Comparison of ENCODE assay signal across 18 mouse cellular contexts in genomic region chr4:133884888-133885287, GRCm38 (mm10). TPM values are rescaled to one million over a fixed set of nuclear protein-coding genes. Genes with fewer than 3 reads are reported as not detected.
DNase-seq lines count a peak whose midpoint lies in the region; ATAC-seq lines count a peak whose summit lies in the region.
"Had no signal": no experiment of that assay in that cellular context is flagged by ENCODE, and none has a peak within 500 bp of the region (broad histone marks: within the 10 kb centered on the region; RNA-seq: fewer than 3 reads in every experiment).

No protein-coding gene starts in this region.

- no peaks in the 10 kb centered on the region for H3K27me3 ChIP-seq in stomach, embryonic 15.5 days (replicated peaks)
- H3K27me3 ChIP-seq in kidney, embryonic 14.5 days (ENCODE audit: control insufficient read depth, insufficient read depth, low read length) = no peaks in the 10 kb centered on the region
- H3K27me3 ChIP-seq in forebrain, embryonic 11.5 days (ENCODE audit: control insufficient read depth, insufficient read depth, low read length) = no peaks in the 10 kb centered on the region
- H3K27me3 ChIP-seq: embryonic facial prominence, embryonic 15.5 days; forebrain, embryonic 15.5 days; heart, embryonic 12.5 days; midbrain, embryonic 15.5 days; neural tube, embryonic 12.5 days had no signal

- no peak overlapping the region for H3K4me3 ChIP-seq in stomach, embryonic 15.5 days (replicated peaks)
- no peak overlapping the region for H3K4me3 ChIP-seq in kidney, embryonic 14.5 days (ENCODE audit: low read length)
- H3K4me3 ChIP-seq in forebrain, embryonic 11.5 days (ENCODE audit: low read depth, low read length) = no peak overlapping the region
- H3K4me3 ChIP-seq: embryonic facial prominence, embryonic 15.5 days; forebrain, embryonic 15.5 days; heart, embryonic 12.5 days; layer of hippocampus, adult 2 months; midbrain, embryonic 15.5 days; neural tube, embryonic 12.5 days had no signal

- intact Hi-C loops in left cerebral cortex, postnatal 4 days (cut with DNase I) = no loop called here

- WGBS in stomach, embryonic 15.5 days = 82% methylated on average over 3 of the region's 3 CpGs
- 84% methylated on average over 3 of the region's 3 CpGs for WGBS in kidney, embryonic 14.5 days
- WGBS in forebrain, embryonic 11.5 days = 81% methylated on average over 3 of the region's 3 CpGs

- H3K4me1 ChIP-seq in stomach, embryonic 15.5 days = peaks cover 29% of the 10 kb centered on the region
- H3K4me1 ChIP-seq in kidney, embryonic 14.5 days (ENCODE audit: control insufficient read depth, insufficient read depth, low read length) = peaks cover 16% of the 10 kb centered on the region
- H3K4me1 ChIP-seq in forebrain, embryonic 11.5 days (replicated peaks; ENCODE audit: control insufficient read depth, insufficient read depth, low read length) = peaks cover 5% of the 10 kb centered on the region

- H3K27ac ChIP-seq in stomach, embryonic 15.5 days = no peak overlapping the region
- H3K27ac ChIP-seq in kidney, embryonic 14.5 days (ENCODE audit: low read depth, low read length) = no peak overlapping the region
- no peak overlapping the region for H3K27ac ChIP-seq in forebrain, embryonic 11.5 days (ENCODE audit: low read depth, low read length)
- H3K27ac ChIP-seq: forebrain, embryonic 15.5 days; layer of hippocampus, adult 2 months; midbrain, embryonic 15.5 days; neural tube, embryonic 12.5 days had no signal

- no peaks in the 10 kb centered on the region for H3K9me3 ChIP-seq in stomach, embryonic 15.5 days
- H3K9me3 ChIP-seq in kidney, embryonic 14.5 days (ENCODE audit: control insufficient read depth, low read length) = no peaks in the 10 kb centered on the region
- no peaks in the 10 kb centered on the region for H3K9me3 ChIP-seq in forebrain, embryonic 11.5 days (ENCODE audit: control insufficient read depth, low read length)
- H3K9me3 ChIP-seq: embryonic facial prominence, embryonic 15.5 days; forebrain, embryonic 15.5 days; G1E; heart, embryonic 12.5 days; midbrain, embryonic 15.5 days; neural tube, embryonic 12.5 days had no signal

- peak overlapping the region; percentile 92 for H3K4me2 ChIP-seq in stomach, embryonic 15.5 days
- no peak overlapping the region for H3K4me2 ChIP-seq in kidney, embryonic 14.5 days (replicated peaks; ENCODE audit: low read depth, low read length)
- H3K4me2 ChIP-seq in forebrain, embryonic 11.5 days (ENCODE audit: low read depth, low read length, severe bottlenecking) = no peak overlapping the region
- H3K4me2 ChIP-seq: forebrain, embryonic 15.5 days; heart, embryonic 12.5 days; midbrain, embryonic 15.5 days had no signal

- ATAC-seq in cerebellum, adult (ENCODE audit: insufficient number of reproducible peaks, low FRiP score, low TSS enrichment) = peak; percentile 68
- ATAC-seq in stomach, embryonic 15.5 days (ENCODE audit: insufficient read depth, low FRiP score, low read depth) = no peak
- ATAC-seq in kidney, embryonic 14.5 days (ENCODE audit: low FRiP score, low TSS enrichment) = no peak
- no peak for ATAC-seq in forebrain, embryonic 11.5 days (replicated peaks; ENCODE audit: low FRiP score)
- ATAC-seq: forebrain, embryonic 15.5 days; midbrain, embryonic 15.5 days had no signal

- no peaks in the 10 kb centered on the region for H3K36me3 ChIP-seq in stomach, embryonic 15.5 days
- H3K36me3 ChIP-seq in kidney, embryonic 14.5 days (ENCODE audit: control insufficient read depth, insufficient read depth, low read length) = peaks cover 4% of the 10 kb centered on the region; the same call in 1 of the 2 replicates
- no peaks in the 10 kb centered on the region for H3K36me3 ChIP-seq in forebrain, embryonic 11.5 days (ENCODE audit: control insufficient read depth, insufficient read depth, low read length)
- H3K36me3 ChIP-seq: forebrain, embryonic 15.5 days; G1E; midbrain, embryonic 15.5 days; neural tube, embryonic 12.5 days had no signal

- DNase-seq in left cerebral cortex, postnatal 4 days = peak; percentile 55
- DNase-seq in left cerebral cortex, adult 11 months (ENCODE audit: low spot score) = no peak
- DNase-seq in cerebellum, postnatal 25 days = peak; percentile 98
- DNase-seq in frontal cortex, postnatal 14 days (ENCODE audit: low spot score in 2 of 2) = no peak
- no peak for DNase-seq in forebrain, embryonic 11.5 days (ENCODE audit: low spot score)
- DNase-seq: gastrocnemius, postnatal 14 days; kidney, adult 8-10 months; lung, adult 18-20 months had no signal

- no peak overlapping the region for H3K9ac ChIP-seq in stomach, embryonic 15.5 days
- no peak overlapping the region for H3K9ac ChIP-seq in kidney, embryonic 14.5 days (ENCODE audit: low read depth, low read length)
- no peak overlapping the region for H3K9ac ChIP-seq in forebrain, embryonic 11.5 days (ENCODE audit: low read length)
- H3K9ac ChIP-seq: embryonic facial prominence, embryonic 15.5 days; forebrain, embryonic 15.5 days; heart, embryonic 12.5 days; midbrain, embryonic 15.5 days; neural tube, embryonic 12.5 days had no signal

RNA-seq across cellular contexts. Expression of gene Rps6ka1, which starts 2.7 kb away (rescaled TPM):
- total RNA-seq in left cerebral cortex, postnatal 4 days (2021) = 10 to 100 TPM; 16.8 to 18.7 TPM
- polyA plus RNA-seq in stomach, embryonic 15.5 days (2015; fragmentation: Nextera tagmentation; extraction: Ambion mirVana) = 73.4 and 76.4 TPM in 2 replicates
- polyA plus RNA-seq in kidney, embryonic 14.5 days (2014; fragmentation: Nextera tagmentation; extraction: Ambion mirVana) = 29.6 and 49.8 TPM in 2 replicates
- polyA plus RNA-seq in forebrain, embryonic 11.5 days (2014; fragmentation: Nextera tagmentation; extraction: Ambion mirVana) = 31.5 and 32.2 TPM in 2 replicates

Comparison
In these comparisons a context has a peak if more than half of its experiments do, and no peak if none do; other contexts are left out.
1. DNase-seq: peak in left cerebral cortex, postnatal 4 days (single experiment) and cerebellum, postnatal 25 days (2 of 2); none in left cerebral cortex, adult 11 months (single experiment), frontal cortex, postnatal 14 days (0 of 2) and forebrain, embryonic 11.5 days (single experiment).